8 mouse cellular contexts compared by ENCODE assay signal in genomic region chr8:84656641-84657126, GRCm38 (mm10). TPM values are rescaled to one million over a fixed set of nuclear protein-coding genes. Genes with fewer than 3 reads are reported as not detected.
A peak's percentile ranks its signal among the peaks of the same experiment; 100 is the strongest.
DNase-seq lines count a peak whose midpoint lies in the region; ATAC-seq and TF ChIP-seq lines count a peak whose summit lies in the region.

No protein-coding gene starts in this region.

- peaks cover 3% of the 10 kb centered on the region; the same call in 1 of the 2 replicates for H3K4me1 ChIP-seq in embryonic fibroblast, embryonic 13.5 days (ENCODE audit: control insufficient read depth, insufficient read depth, low read length)
- H3K4me1 ChIP-seq in heart, embryonic 16.5 days (ENCODE audit: control insufficient read depth, insufficient read depth, low read length): peaks cover 45% of the 10 kb centered on the region

- peak; percentile 21; the same call in 1 of the 2 replicates for TF ChIP-seq POLR2A in embryonic fibroblast, embryonic 13.5 days (IDR thresholded peaks at IDR 0.05; ENCODE audit: low read depth, low read length)

- WGBS in heart, embryonic 16.5 days: 2% methylated on average over 23 of the region's 23 CpGs

- H3K27ac ChIP-seq in embryonic fibroblast, embryonic 13.5 days (ENCODE audit: insufficient read depth, low read length): peak overlapping the region; percentile 24
- H3K27ac ChIP-seq in heart, embryonic 16.5 days (ENCODE audit: low read length): peak overlapping the region; percentile 92

- peak; percentile 39 for ATAC-seq in activated CD4-positive, CD25-positive, alpha-beta regulatory T cell, adult 4 months
- ATAC-seq in heart, embryonic 16.5 days (replicated peaks; ENCODE audit: extremely low read depth, insufficient read depth, low FRiP score): peak; percentile 72
- ATAC-seq in megakaryocyte progenitor cell, adult 5-6 weeks (replicated peaks; ENCODE audit: poor library complexity): peak; percentile 59

- DNase-seq in 3134 (ENCODE audit: extremely low read depth, insufficient read length, low spot score): peak; percentile 85
- peak; percentile 90 to 96 for DNase-seq in kidney, postnatal 25 days
- peak; percentile 67 to 76 for DNase-seq in spleen, postnatal 10 days (ENCODE audit: low spot score in 2 of 2)
- DNase-seq in layer of hippocampus, adult 18-20 months (ENCODE audit: low spot score in 2 of 2): no peak

- no peak for TF ChIP-seq CTCF in embryonic fibroblast, embryonic 13.5 days (IDR thresholded peaks at IDR 0.05; ENCODE audit: borderline replicate concordance, insufficient read depth, low read length)

- peak overlapping the region; percentile 75 for H3K4me2 ChIP-seq in heart, embryonic 16.5 days (ENCODE audit: low read depth, low read length)

- H3K36me3 ChIP-seq in heart, embryonic 16.5 days (ENCODE audit: control insufficient read depth, insufficient read depth): no peaks in the 10 kb centered on the region

- no peaks in the 10 kb centered on the region for H3K27me3 ChIP-seq in heart, embryonic 16.5 days (ENCODE audit: control insufficient read depth, insufficient read depth, low read length)

- H3K9ac ChIP-seq in heart, embryonic 16.5 days (ENCODE audit: low read length): peak overlapping the region; percentile 74

- H3K9me3 ChIP-seq in heart, embryonic 16.5 days (replicated peaks; ENCODE audit: control insufficient read depth, low read length): no peaks in the 10 kb centered on the region

- peak overlapping the region; percentile 7 for H3K4me3 ChIP-seq in embryonic fibroblast, embryonic 13.5 days (ENCODE audit: insufficient read depth, low read length)
- H3K4me3 ChIP-seq in heart, embryonic 16.5 days (ENCODE audit: low read length): peak overlapping the region; percentile 47

RNA-seq across cellular contexts. Expression of gene Ier2, which starts 6.0 kb away (rescaled TPM):
- 10 to 100 TPM; 54.7 to 56.1 TPM for polyA plus RNA-seq in activated CD4-positive, CD25-positive, alpha-beta regulatory T cell, adult 4 months (2017; shearing (Covaris generic))
- polyA plus RNA-seq in embryonic fibroblast, embryonic 13.5 days (2011; ENCODE audit: insufficient read length, low read depth, missing spikeins): 38.2 and 38.6 TPM in 2 replicates
- 43.0 and 43.3 TPM in 2 replicates for polyA plus RNA-seq in heart, embryonic 16.5 days (2015; fragmentation: Nextera tagmentation; extraction: Ambion mirVana)
- total RNA-seq in megakaryocyte progenitor cell, adult 5-6 weeks (2015): 43.5 and 61.9 TPM in 2 replicates
- 34.4 and 49.8 TPM in 2 replicates for total RNA-seq in megakaryocyte progenitor cell, adult 5-6 weeks (2017)
- 10 to 100 TPM in 1 of 2 experiments, 1 to 10 TPM in 1; 6.2 to 10.0 TPM for total RNA-seq in layer of hippocampus, adult 18-20 months (2021)

RNA-seq across cellular contexts. Expression of gene Trmt1, which starts 29.4 kb away (rescaled TPM):
- 10 to 100 TPM; 32.6 to 49.8 TPM for polyA plus RNA-seq in activated CD4-positive, CD25-positive, alpha-beta regulatory T cell, adult 4 months (2017; shearing (Covaris generic))
- 80.2 and 86.7 TPM in 2 replicates for polyA plus RNA-seq in embryonic fibroblast, embryonic 13.5 days (2011; ENCODE audit: insufficient read length, low read depth, missing spikeins)
- 43.2 and 46.7 TPM in 2 replicates for polyA plus RNA-seq in heart, embryonic 16.5 days (2015; fragmentation: Nextera tagmentation; extraction: Ambion mirVana)
- 56.0 and 64.4 TPM in 2 replicates for total RNA-seq in megakaryocyte progenitor cell, adult 5-6 weeks (2015)
- total RNA-seq in megakaryocyte progenitor cell, adult 5-6 weeks (2017): 82.2 and 84.4 TPM in 2 replicates
- 100 to 1,000 TPM in 1 of 2 experiments, 10 to 100 TPM in 1; 96.9 to 108 TPM for total RNA-seq in layer of hippocampus, adult 18-20 months (2021)

RNA-seq across cellular contexts. Expression of gene Nacc1, which starts 31.0 kb away (rescaled TPM):
- polyA plus RNA-seq in activated CD4-positive, CD25-positive, alpha-beta regulatory T cell, adult 4 months (2017; shearing (Covaris generic)): 10 to 100 TPM in 1 of 2 experiments, 1 to 10 TPM in 1; 9.4 to 12.5 TPM
- 47.2 and 54.9 TPM in 2 replicates for polyA plus RNA-seq in embryonic fibroblast, embryonic 13.5 days (2011; ENCODE audit: insufficient read length, low read depth, missing spikeins)
- 11.7 and 14.4 TPM in 2 replicates for polyA plus RNA-seq in heart, embryonic 16.5 days (2015; fragmentation: Nextera tagmentation; extraction: Ambion mirVana)
- 71.6 and 77.1 TPM in 2 replicates for total RNA-seq in megakaryocyte progenitor cell, adult 5-6 weeks (2015)
- 50.9 and 53.5 TPM in 2 replicates for total RNA-seq in megakaryocyte progenitor cell, adult 5-6 weeks (2017)
- 10 to 100 TPM; 94.8 to 95.5 TPM for total RNA-seq in layer of hippocampus, adult 18-20 months (2021)

RNA-seq across cellular contexts. Expression of gene Lyl1, which starts 44.6 kb away (rescaled TPM):
- polyA plus RNA-seq in activated CD4-positive, CD25-positive, alpha-beta regulatory T cell, adult 4 months (2017; shearing (Covaris generic)): 1 to 10 TPM in 1 of 2 experiments, under 1 TPM in 1; 0.85 to 1.2 TPM
- polyA plus RNA-seq in embryonic fibroblast, embryonic 13.5 days (2011; ENCODE audit: insufficient read length, low read depth, missing spikeins): not detected in 2 replicates
- 10.2 and 12.0 TPM in 2 replicates for polyA plus RNA-seq in heart, embryonic 16.5 days (2015; fragmentation: Nextera tagmentation; extraction: Ambion mirVana)
- 56.3 and 72.0 TPM in 2 replicates for total RNA-seq in megakaryocyte progenitor cell, adult 5-6 weeks (2015)
- 58.0 and 65.6 TPM in 2 replicates for total RNA-seq in megakaryocyte progenitor cell, adult 5-6 weeks (2017)
- 1 to 10 TPM; 2.0 to 2.2 TPM for total RNA-seq in layer of hippocampus, adult 18-20 months (2021)

Comparison
In these comparisons a context has a peak if more than half of its experiments do, and no peak if none do; other contexts are left out.
1. DNase-seq: peak in 3134 (single experiment), kidney, postnatal 25 days (2 of 2) and spleen, postnatal 10 days (2 of 2); none in layer of hippocampus, adult 18-20 months (0 of 2).
2. Peak in every context shown above with its lines, with median percentiles within 50 percentile points of each other: ATAC-seq.